Mouse (Mus musculus) fibroblast of lung, adult 2 months (primary cell): Measurements from ENCODE around the gene Zdhhc14.

Experiments
- DNase-seq: peaks from one replicate; pipeline ENCODE4 v3.0.0-alpha.2; 2011; ENCODE audit warnings: low read depth

The Zdhhc14 gene

GRCm38 (mm10) chr17:5504969-5505368, 12.6 kb downstream of the Zdhhc14 start:
- no peak for DNase-seq

GRCm38 (mm10) chr17:5506553-5506952, 14.2 kb downstream of the Zdhhc14 start:
- DNase-seq: no peak

GRCm38 (mm10) chr17:5506988-5507387, 14.6 kb downstream of the Zdhhc14 start:
- no peak for DNase-seq

- no peak for DNase-seq
Observed at GRCm38 (mm10) chr17:5508030-5508429, 15.7 kb downstream of the Zdhhc14 start.

GRCm38 (mm10) chr17:5510564-5510963, 18.2 kb downstream of the Zdhhc14 start:
- no peak for DNase-seq

- DNase-seq: no peak
Observed at GRCm38 (mm10) chr17:5511724-5512123, 19.4 kb downstream of the Zdhhc14 start.

- no peak for DNase-seq
Observed at GRCm38 (mm10) chr17:5519466-5519865, 27.1 kb downstream of the Zdhhc14 start.

GRCm38 (mm10) chr17:5519910-5520592, 27.7 kb downstream of the Zdhhc14 start:
- no peak for DNase-seq

- DNase-seq: no peak
Observed at GRCm38 (mm10) chr17:5521532-5521931, 29.2 kb downstream of the Zdhhc14 start.

GRCm38 (mm10) chr17:5529552-5529951, 37.2 kb downstream of the Zdhhc14 start:
- DNase-seq: no peak

GRCm38 (mm10) chr17:5532816-5533215, 40.5 kb downstream of the Zdhhc14 start:
- no peak for DNase-seq

GRCm38 (mm10) chr17:5535357-5535756, 43.0 kb downstream of the Zdhhc14 start:
- no peak for DNase-seq

- no peak for DNase-seq
Observed at GRCm38 (mm10) chr17:5536259-5537094, 44.1 kb downstream of the Zdhhc14 start.

GRCm38 (mm10) chr17:5537095-5537575, 44.8 kb downstream of the Zdhhc14 start:
- DNase-seq: no peak

GRCm38 (mm10) chr17:5542177-5542576, 49.8 kb downstream of the Zdhhc14 start:
- DNase-seq: no peak

- no peak for DNase-seq
Observed at GRCm38 (mm10) chr17:5544065-5544464, 51.7 kb downstream of the Zdhhc14 start.

- no peak for DNase-seq
Observed at GRCm38 (mm10) chr17:5545065-5545464, 52.7 kb downstream of the Zdhhc14 start.

- no peak for DNase-seq
Observed at GRCm38 (mm10) chr17:5548546-5548945, 56.2 kb downstream of the Zdhhc14 start.

- DNase-seq: no peak
Observed at GRCm38 (mm10) chr17:5549460-5549859, 57.1 kb downstream of the Zdhhc14 start.

- DNase-seq: no peak
Observed at GRCm38 (mm10) chr17:5550444-5550843, 58.1 kb downstream of the Zdhhc14 start.

GRCm38 (mm10) chr17:5551136-5551535, 58.8 kb downstream of the Zdhhc14 start:
- no peak for DNase-seq

- no peak for DNase-seq
Observed at GRCm38 (mm10) chr17:5552036-5552760, 59.8 kb downstream of the Zdhhc14 start.

GRCm38 (mm10) chr17:5553556-5553955, 61.2 kb downstream of the Zdhhc14 start:
- DNase-seq: no peak
